Mouse (Mus musculus) small intestine, adult 2 months (tissue): ENCODE results near the gene Mecom. TPM values are rescaled to one million over a fixed set of nuclear protein-coding genes. Genes with fewer than 3 reads are reported as not detected.
A peak's percentile ranks its signal among the peaks of the same experiment; 100 is the strongest.

Experiments used
- H3K27ac ChIP-seq: fragments of 200-500 bp; 2 replicates; pipeline ENCODE4 v1.5.1; 2012; ENCODE audit warnings: low read depth, low read length, control low read depth, inconsistent platforms; ENCODE audit not compliant: insufficient read depth
- H3K27me3 ChIP-seq: fragments of 200-500 bp; 2 replicates; pipeline ENCODE4 v1.6.1; 2012; ENCODE audit warnings: mild to moderate bottlenecking, moderate library complexity, low read length, inconsistent platforms; ENCODE audit not compliant: control insufficient read depth, insufficient read depth
- H3K36me3 ChIP-seq: fragments of 200-500 bp; 2 replicates; pipeline ENCODE4 v1.6.1; 2012; ENCODE audit warnings: mild to moderate bottlenecking, low read length, control low read depth, inconsistent platforms; ENCODE audit not compliant: control insufficient read depth, insufficient read depth
- H3K4me1 ChIP-seq: fragments of 200-500 bp; 2 replicates; pipeline ENCODE4 v1.6.1; 2012; ENCODE audit warnings: low read length, inconsistent platforms, mixed read lengths; ENCODE audit not compliant: control insufficient read depth, insufficient read depth, insufficient read length
- H3K4me3 ChIP-seq: fragments of 200-500 bp; 2 replicates; pipeline ENCODE4 v1.5.1; 2012; ENCODE audit warnings: low read depth, mild to moderate bottlenecking, control low read depth, inconsistent platforms, low read length, moderate library complexity
- CTCF ChIP-seq: fragments of 200-500 bp; IDR thresholded peaks from 2 replicates; pipeline ENCODE4 v1.5.1; 2012; ENCODE audit warnings: low read depth, mild to moderate bottlenecking, control low read depth, inconsistent platforms, low read length, moderate library complexity, mixed read lengths; ENCODE audit not compliant: insufficient replicate concordance, insufficient read length; ENCODE audit errors: extremely low read depth
- POLR2A ChIP-seq: fragments of 200-500 bp; IDR thresholded peaks from 2 replicates; pipeline ENCODE4 v1.6.1; 2012; ENCODE audit warnings: low read depth, mild to moderate bottlenecking, control low read depth, inconsistent platforms, low read length, moderate library complexity
- WGBS: fragments of 180-500 bp; shearing (Covaris S2); methylation state at CpG from one replicate; pipeline ENCODE4 v1.1.7; 2018; 5-methylcytosine and 5-hydroxymethylcytosine counted together
- polyA plus RNA-seq: library from polyadenylated mRNA; depleted of rRNA; stranded (reverse); fragments of >200 nt; gene quantifications from 2 replicates; pipeline ENCODE4 v1.2.3, GENCODE M21; 2012

Gene Mecom
- polyA plus RNA-seq, 1 experiment: 2.8 TPM

GRCm38 (mm10) chr3:30248656-30249384 lies 299.0 kb downstream of the Mecom start:
- no peaks in the 10 kb centered on the region for H3K27me3 ChIP-seq
- WGBS: 89% methylated on average over 4 of the region's 4 CpGs
- peaks cover 14% of the 10 kb centered on the region; the same call in 1 of the 2 replicates for H3K4me1 ChIP-seq
- H3K27ac ChIP-seq: no peak overlapping the region
- no peaks in the 10 kb centered on the region for H3K36me3 ChIP-seq
- TF ChIP-seq CTCF (no peak), POLR2A (no peak)
- no peak overlapping the region for H3K4me3 ChIP-seq

GRCm38 (mm10) chr3:30247256-30247655 lies 300.6 kb downstream of the Mecom start:
- TF ChIP-seq POLR2A (no peak), CTCF (no peak)
- Histone ChIP-seq H3K4me3 (no peak overlapping the region), H3K27ac (no peak overlapping the region; the same call in 1 of the 2 replicates), H3K27me3 (no peaks in the 10 kb centered on the region), H3K4me1 (peaks cover 15% of the 10 kb centered on the region; the same call in 1 of the 2 replicates), H3K36me3 (no peaks in the 10 kb centered on the region)
- 62% methylated on average over 5 of the region's 5 CpGs for WGBS

- H3K27ac ChIP-seq: peak overlapping the region; percentile 83
- 0 out of 2 replicates have a peak, but pooled peaks have one; percentile 22 for TF ChIP-seq CTCF
- TF ChIP-seq POLR2A: no peak
- WGBS: 30% methylated on average over 12 of the region's 12 CpGs
Observed at GRCm38 (mm10) chr3:30246431-30247041, 301.3 kb downstream of the Mecom start.

GRCm38 (mm10) chr3:30245950-30246349 lies 301.9 kb downstream of the Mecom start:
- H3K27me3 ChIP-seq: no peaks in the 10 kb centered on the region
- WGBS: 21% methylated on average over 5 of the region's 5 CpGs
- no peak overlapping the region for H3K4me3 ChIP-seq
- H3K4me1 ChIP-seq: peaks cover 15% of the 10 kb centered on the region; the same call in 1 of the 2 replicates
- no peaks in the 10 kb centered on the region for H3K36me3 ChIP-seq
- peak overlapping the region; percentile 83 for H3K27ac ChIP-seq
- TF ChIP-seq CTCF (no peak), POLR2A (no peak)

More at GRCm38 (mm10) chr3:30246431-30247041, 301.3 kb downstream of the Mecom start:
- Histone ChIP-seq H3K4me3 (peak overlapping the region; percentile 14; the same call in 1 of the 2 replicates), H3K36me3 (no peaks in the 10 kb centered on the region), H3K27me3 (no peaks in the 10 kb centered on the region), H3K4me1 (peaks cover 15% of the 10 kb centered on the region; the same call in 1 of the 2 replicates)

- H3K4me1 ChIP-seq: peaks cover 15% of the 10 kb centered on the region; the same call in 1 of the 2 replicates
- H3K27me3 ChIP-seq: no peaks in the 10 kb centered on the region
- H3K36me3 ChIP-seq: no peaks in the 10 kb centered on the region
- WGBS: 38% methylated on average over 7 of the region's 7 CpGs
- no peak overlapping the region for H3K4me3 ChIP-seq
- no peak overlapping the region for H3K27ac ChIP-seq
- TF ChIP-seq CTCF (no peak), POLR2A (no peak)
Observed at GRCm38 (mm10) chr3:30244401-30244871, 303.4 kb downstream of the Mecom start.

- Histone ChIP-seq H3K27me3 (no peaks in the 10 kb centered on the region), H3K4me3 (no peak overlapping the region), H3K4me1 (peaks cover 15% of the 10 kb centered on the region; the same call in 1 of the 2 replicates), H3K36me3 (no peaks in the 10 kb centered on the region), H3K27ac (no peak overlapping the region)
- TF ChIP-seq POLR2A (no peak), CTCF (no peak)
- WGBS: 78% methylated on average over 8 of the region's 8 CpGs
Observed at GRCm38 (mm10) chr3:30243776-30244275, 304.0 kb downstream of the Mecom start.

- no peaks in the 10 kb centered on the region for H3K27me3 ChIP-seq
- no peak overlapping the region for H3K4me3 ChIP-seq
- no peak overlapping the region for H3K27ac ChIP-seq
- WGBS: 19% methylated on average over 1 of the region's 1 CpGs
- TF ChIP-seq POLR2A (no peak), CTCF (no peak)
- H3K4me1 ChIP-seq: peaks cover 7% of the 10 kb centered on the region; the same call in 1 of the 2 replicates
- H3K36me3 ChIP-seq: no peaks in the 10 kb centered on the region
Observed at GRCm38 (mm10) chr3:30239416-30239815, 308.4 kb downstream of the Mecom start.
